In genomic region chr5:149147386-149148000, GRCm38 (mm10) we compare ENCODE assay signal across 19 mouse cellular contexts. TPM values are rescaled to one million over a fixed set of nuclear protein-coding genes. Genes with fewer than 3 reads are reported as not detected.
A peak's percentile ranks its signal among the peaks of the same experiment; 100 is the strongest.
DNase-seq lines count a peak whose midpoint lies in the region; ATAC-seq and TF ChIP-seq lines count a peak whose summit lies in the region.
"Had no signal": no experiment of that assay in that cellular context is flagged by ENCODE, and none has a peak within 500 bp of the region (broad histone marks: within the 10 kb centered on the region; RNA-seq: fewer than 3 reads in every experiment).

No protein-coding gene starts in this region.

- ATAC-seq in granulocyte monocyte progenitor cell, adult 5-6 weeks (replicated peaks; ENCODE audit: poor library complexity, severe bottlenecking), result peak; percentile 62
- ATAC-seq in CD4-positive, CD25-positive, alpha-beta regulatory T cell, adult 4 months, result no peak
- ATAC-seq: activated CD4-positive, CD25-positive, alpha-beta regulatory T cell, adult 4 months; forebrain, embryonic 13.5 days; forebrain, postnatal 0 days had no signal

- peak overlapping the region; percentile 7 for H3K4me3 ChIP-seq in testis, adult 2 months (ENCODE audit: control insufficient read depth, low read depth, low read length)
- H3K4me3 ChIP-seq: embryonic facial prominence, embryonic 13.5 days; forebrain, embryonic 13.5 days; heart, embryonic 13.5 days; hindbrain, embryonic 15.5 days had no signal

- no peaks in the 10 kb centered on the region for H3K27me3 ChIP-seq in testis, adult 2 months (ENCODE audit: control insufficient read depth, insufficient read depth, low read length)
- H3K27me3 ChIP-seq: embryonic facial prominence, embryonic 13.5 days; forebrain, embryonic 13.5 days; heart, embryonic 13.5 days; hindbrain, embryonic 15.5 days had no signal

- TF ChIP-seq POLR2A in testis, adult 2 months (IDR thresholded peaks at IDR 0.05; ENCODE audit: control insufficient read depth, low read depth, low read length), result no peak

- DNase-seq in testis, postnatal 10 days (ENCODE audit: low spot score), result no peak
- peak; percentile 42 for DNase-seq in thymus, postnatal 4 days
- no peak for DNase-seq in thymus, adult 18-20 months
- DNase-seq in lung, adult 18-20 months, result no peak
- DNase-seq: adrenal gland, postnatal 14 days; cerebellum, adult 11-12 months; cerebellum, adult 9-10 months; cerebellum, postnatal 25 days; forebrain, postnatal 0 days; heart, postnatal 36 days had no signal

- H3K36me3 ChIP-seq in testis, adult 2 months (ENCODE audit: control insufficient read depth, insufficient read depth, low read length), result no peaks in the 10 kb centered on the region
- H3K36me3 ChIP-seq: embryonic facial prominence, embryonic 13.5 days; G1E; heart, embryonic 13.5 days; hindbrain, embryonic 15.5 days had no signal

- H3K4me1 ChIP-seq in testis, adult 2 months (ENCODE audit: control insufficient read depth, insufficient read depth, low read length), result no peaks in the 10 kb centered on the region; the same call in 1 of the 2 replicates
- H3K4me1 ChIP-seq: hindbrain, embryonic 15.5 days had no signal

- TF ChIP-seq CTCF in testis, adult 2 months (IDR thresholded peaks at IDR 0.05; ENCODE audit: control insufficient read depth, insufficient read depth, insufficient replicate concordance, low read depth, low read length), result no peak

- H3K27ac ChIP-seq in testis, adult 2 months (ENCODE audit: control insufficient read depth, insufficient read depth, low read depth, low read length), result no peak overlapping the region
- H3K27ac ChIP-seq: embryonic facial prominence, embryonic 13.5 days; forebrain, embryonic 13.5 days; heart, embryonic 13.5 days; hindbrain, embryonic 15.5 days had no signal

RNA-seq across cellular contexts. Expression of gene Uspl1, which starts 36.7 kb away (rescaled TPM):
- 17.2 and 17.9 TPM in 2 replicates for polyA plus RNA-seq in testis, adult 2 months (2012; rRNA removed)
- total RNA-seq in granulocyte monocyte progenitor cell, adult 5-6 weeks (2014; fragmentation: Nextera tagmentation), result 23.7 and 47.8 TPM in 2 replicates
- total RNA-seq in granulocyte monocyte progenitor cell, adult 5-6 weeks (2017), result 33.7 and 34.6 TPM in 2 replicates
- 10 to 100 TPM; 38.6 to 42.6 TPM for polyA plus RNA-seq in CD4-positive, CD25-positive, alpha-beta regulatory T cell, adult 4 months (2017; shearing (Covaris generic))

RNA-seq across cellular contexts. Expression of gene Hmgb1, which starts 36.8 kb away (rescaled TPM):
- 15.2 and 15.3 TPM in 2 replicates for polyA plus RNA-seq in testis, adult 2 months (2012; rRNA removed)
- 758 and 1,067 TPM in 2 replicates for total RNA-seq in granulocyte monocyte progenitor cell, adult 5-6 weeks (2014; fragmentation: Nextera tagmentation)
- 985 and 1,480 TPM in 2 replicates for total RNA-seq in granulocyte monocyte progenitor cell, adult 5-6 weeks (2017)
- polyA plus RNA-seq in CD4-positive, CD25-positive, alpha-beta regulatory T cell, adult 4 months (2017; shearing (Covaris generic)), result 100 to 1,000 TPM; 359 to 760 TPM

Comparison
In these comparisons a context has a peak if more than half of its experiments do, and no peak if none do; other contexts are left out.
1. RNA of gene Hmgb1, which starts 36.8 kb away (polyA plus RNA-seq): 359 to 760 TPM in CD4-positive, CD25-positive, alpha-beta regulatory T cell, adult 4 months; 15.2 to 15.3 TPM in testis, adult 2 months; every median in the first group is over 10 times any median in the second.